Mouse (Mus musculus) lung, adult 2 months (tissue): ENCODE data around the gene Gnao1. TPM values are rescaled to one million over a fixed set of nuclear protein-coding genes. Genes with fewer than 3 reads are reported as not detected.

ENCODE experiments used
- DNase-seq: peaks from one replicate; pipeline ENCODE4 v3.0.0; 2022
- H3K4me1 ChIP-seq: fragments of 200-500 bp; 2 replicates; pipeline ENCODE4 v1.6.1; 2011; ENCODE audit warnings: low read length; ENCODE audit not compliant: control insufficient read depth, insufficient read depth
- H3K4me3 ChIP-seq: fragments of 200-500 bp; replicated peaks from 2 replicates; pipeline ENCODE3; 2011; ENCODE audit warnings: low read depth, mild to moderate bottlenecking, control low read depth, low read length; ENCODE audit errors: extremely low read depth
- CTCF ChIP-seq: fragments of 200-500 bp; IDR thresholded peaks from 2 replicates; pipeline ENCODE4 v1.5.1; 2011; ENCODE audit warnings: mild to moderate bottlenecking, low read length, control low read depth; ENCODE audit not compliant: insufficient read depth
- POLR2A ChIP-seq: fragments of 200-500 bp; IDR thresholded peaks from 2 replicates; pipeline ENCODE4 v1.6.1; 2011; ENCODE audit warnings: low read depth, mild to moderate bottlenecking, control low read depth, low read length, borderline replicate concordance; ENCODE audit errors: extremely low read depth
- WGBS: fragments of 180-500 bp; shearing (Covaris S2); methylation state at CpG from one replicate; pipeline ENCODE4 v1.1.7; 2018; 5-methylcytosine and 5-hydroxymethylcytosine counted together
- polyA plus RNA-seq: library from polyadenylated mRNA; depleted of rRNA; stranded (reverse); fragments of >200 nt; gene quantifications from 2 replicates; pipeline ENCODE4 v1.2.3, GENCODE M21; 2012

The Gnao1 gene
- polyA plus RNA-seq, 1 experiment, result 38.4 TPM

DNA sequence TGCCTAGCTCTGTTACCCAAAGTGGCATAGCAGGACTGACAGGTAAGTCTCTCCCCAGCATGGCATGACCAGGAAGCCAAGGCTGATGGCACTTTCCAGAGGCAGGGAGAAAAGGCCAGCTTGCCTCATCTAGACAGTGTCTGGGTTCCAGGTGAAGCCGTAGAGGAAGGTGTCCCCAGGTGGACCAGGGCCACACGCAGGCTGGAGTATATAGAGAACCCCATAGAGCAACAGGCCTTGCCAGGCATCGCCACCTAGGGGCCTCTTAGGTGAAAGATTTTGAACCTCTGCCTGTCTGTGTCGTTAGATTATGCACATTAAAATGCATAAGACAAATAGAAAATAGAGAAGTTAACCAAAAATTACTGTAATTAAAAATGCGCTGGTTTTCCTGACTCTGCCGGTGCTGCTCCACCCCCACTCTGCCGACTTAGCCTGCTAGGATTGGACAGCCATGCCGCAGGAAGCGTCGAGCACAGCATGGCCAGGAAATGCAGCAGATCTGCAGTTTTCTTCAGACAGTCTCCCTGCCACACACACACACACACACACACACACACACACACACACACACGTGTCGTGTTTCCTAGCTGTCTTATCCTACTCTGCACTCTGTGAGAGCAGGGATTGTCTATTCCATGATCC lies 34.2 kb downstream of the Gnao1 start:
- Histone ChIP-seq H3K4me3 (no peak overlapping the region), H3K4me1 (peaks cover 2% of the 10 kb centered on the region)
- 34% methylated on average over 12 of the region's 12 CpGs for whole genome bisulfite sequencing
- no peak for DNase-seq
- TF ChIP-seq CTCF (peak; percentile 33; the same call in 1 of the 2 replicates), POLR2A (no peak)

- no peak for TF ChIP-seq CTCF
- TF ChIP-seq POLR2A, result no peak
Measured at GRCm38 (mm10) chr8:93845186-93845585, 35.4 kb downstream of the Gnao1 start.

DNA sequence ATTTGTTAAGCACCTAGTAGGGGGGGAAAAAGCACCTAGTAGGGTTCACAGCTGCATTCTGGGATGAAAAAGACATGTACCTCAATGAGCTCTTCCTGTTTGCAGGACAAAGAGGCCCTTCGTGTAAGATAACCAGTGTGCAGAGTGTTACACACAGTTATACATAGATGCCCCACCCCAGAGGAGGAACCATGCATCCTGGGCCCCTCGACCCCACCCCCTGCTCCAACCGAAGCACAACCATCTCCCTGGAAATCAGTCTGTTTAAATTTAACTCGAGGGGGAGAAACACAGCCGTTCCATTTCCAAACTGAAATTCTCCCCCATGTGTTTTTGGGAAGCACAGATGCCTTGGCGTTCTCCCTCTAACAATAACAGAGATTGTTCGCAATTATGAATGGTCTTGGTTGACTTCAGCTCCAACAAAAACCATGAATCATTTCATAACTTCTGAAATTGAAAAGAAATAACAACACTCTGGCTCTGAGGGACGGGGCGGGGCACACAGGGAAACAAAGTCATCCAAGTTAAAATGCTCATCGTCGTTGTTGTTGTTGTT lies 42.4 kb downstream of the Gnao1 start:
- DNase-seq, result no peak

More at GRCm38 (mm10) chr8:93845186-93845585, 35.4 kb downstream of the Gnao1 start:
- 81% methylated on average over 1 of the region's 1 CpGs for WGBS
- Histone ChIP-seq H3K4me3 (no peak overlapping the region), H3K4me1 (peaks cover 2% of the 10 kb centered on the region)
- DNase-seq, result no peak

DNA sequence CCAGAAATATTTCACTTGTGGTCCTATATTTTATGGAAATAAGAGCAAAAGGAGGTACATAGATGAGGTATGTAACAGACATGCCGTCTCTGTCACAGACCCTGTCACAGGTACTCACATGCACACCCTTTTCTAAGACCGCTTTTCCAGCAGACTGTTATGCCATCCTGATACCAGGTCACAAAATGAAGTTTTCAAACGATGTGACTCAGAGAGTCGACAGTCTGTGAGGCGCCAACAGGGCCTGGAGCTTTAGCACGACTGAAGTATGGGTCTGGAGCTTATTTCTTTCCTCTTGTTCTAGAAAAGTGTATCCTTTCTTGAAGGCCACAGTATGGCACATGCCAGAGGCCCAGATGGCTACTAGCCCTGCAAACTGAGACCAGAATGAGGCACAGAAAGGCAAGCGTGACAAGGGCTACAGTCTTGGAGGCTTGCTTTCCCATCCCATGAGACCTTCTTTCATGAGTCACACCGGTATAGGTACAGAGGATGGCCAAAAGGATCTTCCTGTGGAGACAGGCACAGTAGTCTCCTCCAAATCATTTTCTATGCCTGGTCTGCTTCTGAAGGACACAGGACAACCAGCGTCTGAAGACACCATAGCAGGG lies 43.2 kb downstream of the Gnao1 start:
- WGBS, result 68% methylated on average over 9 of the region's 9 CpGs

More for the DNA sequence above, 42.4 kb downstream of the Gnao1 start:
- TF ChIP-seq POLR2A, result no peak
- TF ChIP-seq CTCF, result no peak
- H3K4me3 ChIP-seq, result no peak overlapping the region
- H3K4me1 ChIP-seq, result peaks cover 5% of the 10 kb centered on the region
- 53% methylated on average over 11 of the region's 11 CpGs for WGBS

GRCm38 (mm10) chr8:93854676-93855075 lies 44.9 kb downstream of the Gnao1 start:
- TF ChIP-seq POLR2A (no peak), CTCF (no peak)
- no peak for DNase-seq
- 25% methylated on average over 5 of the region's 5 CpGs for WGBS
- H3K4me3 ChIP-seq, result no peak overlapping the region
- H3K4me1 ChIP-seq, result peaks cover 5% of the 10 kb centered on the region

More for the DNA sequence above, 43.2 kb downstream of the Gnao1 start:
- DNase-seq, result no peak
- Histone ChIP-seq H3K4me3 (no peak overlapping the region), H3K4me1 (peaks cover 5% of the 10 kb centered on the region)
- TF ChIP-seq POLR2A (no peak), CTCF (no peak)

- H3K4me3 ChIP-seq, result no peak overlapping the region
- peaks cover 5% of the 10 kb centered on the region for H3K4me1 ChIP-seq
- DNase-seq, result no peak
- no peak for TF ChIP-seq POLR2A
- TF ChIP-seq CTCF, result no peak
- WGBS, result 58% methylated on average over 4 of the region's 4 CpGs
Measured at GRCm38 (mm10) chr8:93855272-93855671, 45.5 kb downstream of the Gnao1 start.

DNA sequence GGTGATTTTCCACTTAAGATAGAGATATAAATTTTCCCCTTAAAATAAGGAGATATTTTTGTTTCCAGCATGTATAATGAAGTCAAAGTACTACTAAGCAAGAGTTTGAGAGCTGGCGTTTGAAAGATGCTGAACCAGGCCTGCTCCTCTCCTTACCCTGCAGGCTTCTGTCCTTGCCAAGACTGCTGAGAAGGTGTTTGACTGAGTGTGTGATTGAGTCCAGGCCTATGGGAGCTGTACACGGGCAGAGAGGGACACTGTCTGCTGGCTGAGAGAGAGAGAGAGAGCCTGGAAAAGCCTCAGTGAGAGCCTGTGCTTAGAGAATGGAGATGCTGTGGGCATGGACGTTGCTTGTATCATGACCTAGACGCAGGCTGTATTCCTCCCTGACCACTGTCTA lies 47.4 kb downstream of the Gnao1 start:
- H3K4me1 ChIP-seq, result peaks cover 5% of the 10 kb centered on the region
- TF ChIP-seq CTCF (no peak), POLR2A (no peak)
- WGBS, result 85% methylated on average over 4 of the region's 4 CpGs
- no peak for DNase-seq
- H3K4me3 ChIP-seq, result no peak overlapping the region

- Histone ChIP-seq H3K4me1 (no peaks in the 10 kb centered on the region), H3K4me3 (no peak overlapping the region)
- TF ChIP-seq CTCF (no peak), POLR2A (no peak)
- WGBS, result 91% methylated on average over 1 of the region's 1 CpGs
- DNase-seq, result no peak
Measured at GRCm38 (mm10) chr8:93858286-93858685, 48.5 kb downstream of the Gnao1 start.

- WGBS, result 65% methylated on average over 4 of the region's 4 CpGs
- no peak overlapping the region for H3K4me3 ChIP-seq
- H3K4me1 ChIP-seq, result no peaks in the 10 kb centered on the region
- no peak for TF ChIP-seq CTCF
- no peak for TF ChIP-seq POLR2A
- no peak for DNase-seq
Measured at GRCm38 (mm10) chr8:93860020-93860419, 50.3 kb downstream of the Gnao1 start.
